Mouse (Mus musculus): ENCODE data around the gene Trim30c. TPM values are rescaled to one million over a fixed set of nuclear protein-coding genes. Genes with fewer than 3 reads are reported as not detected.

Gene Trim30c
- total and polyA plus RNA-seq, 3 experiments: 0.12 TPM; not detected in 2

DNA sequence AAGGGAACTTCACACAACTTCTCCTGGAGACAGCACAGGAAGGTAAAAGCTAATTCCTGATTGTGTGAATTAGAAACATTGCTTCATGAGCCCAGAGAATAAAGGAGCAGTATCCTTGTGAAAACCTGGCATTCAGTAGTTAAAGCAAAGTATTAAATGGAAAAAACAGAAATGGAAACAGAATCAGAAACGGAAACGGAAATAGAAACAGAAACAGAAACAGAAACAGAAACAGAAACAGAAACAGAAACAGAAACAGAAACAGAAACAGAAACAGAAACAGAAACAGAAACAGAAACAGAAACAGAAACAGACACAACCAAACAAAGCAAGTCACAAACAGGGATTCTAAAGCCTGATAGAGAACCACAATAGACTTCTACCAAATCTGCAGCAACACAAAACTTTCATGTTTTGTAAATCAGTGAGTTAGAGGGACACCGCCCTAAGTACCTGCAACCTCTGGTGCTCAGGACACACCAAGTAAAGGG, 3.9 kb upstream of the Trim30c start:
- Histone ChIP-seq H3K27ac (ENCODE audit: control insufficient read depth, low read depth, low read length) (no peak overlapping the region), H3K79me2 (ENCODE audit: control insufficient read depth, insufficient read depth, low read length, poor library complexity) (no peaks in the 10 kb centered on the region), H3K27me3 (ENCODE audit: control insufficient read depth in 1 of 2, insufficient read depth in 2 of 2, low read length in 2 of 2) (no peaks in the 10 kb centered on the region; a peak in 1 of 4 replicates), H3K9ac (ENCODE audit: control insufficient read depth, low read depth, low read length, poor library complexity, severe bottlenecking) (no peak overlapping the region), H3K4me3 (ENCODE audit: control insufficient read depth in 1 of 2, insufficient read depth in 1 of 2, low read depth in 2 of 2, low read length in 2 of 2) (no peak overlapping the region), H3K9me3 (replicated peaks; ENCODE audit: insufficient read depth, low read length) (no peaks in the 10 kb centered on the region), H3K36me3 (ENCODE audit: control insufficient read depth in 1 of 2, insufficient read depth in 2 of 2, low read length in 2 of 2) (no peaks in the 10 kb centered on the region), H3K4me1 (ENCODE audit: control insufficient read depth in 1 of 2, insufficient read depth in 2 of 2, low read length in 2 of 2) (no peaks in the 10 kb centered on the region)
- no peak for DNase-seq (ENCODE audit: low read depth, low spot score)
- no peak for TF ChIP-seq ZC3H11A (IDR thresholded peaks at IDR 0.05; ENCODE audit: low read depth, low read length)
- no peak for TF ChIP-seq TBP (IDR thresholded peaks at IDR 0.05; ENCODE audit: low read depth, low read length)
- no peak for TF ChIP-seq HCFC1 (IDR thresholded peaks at IDR 0.05; ENCODE audit: low read depth, low read length)
- TF ChIP-seq UBTF (IDR thresholded peaks at IDR 0.05; ENCODE audit: borderline replicate concordance, insufficient read depth, low read depth, low read length): no peak

DNA sequence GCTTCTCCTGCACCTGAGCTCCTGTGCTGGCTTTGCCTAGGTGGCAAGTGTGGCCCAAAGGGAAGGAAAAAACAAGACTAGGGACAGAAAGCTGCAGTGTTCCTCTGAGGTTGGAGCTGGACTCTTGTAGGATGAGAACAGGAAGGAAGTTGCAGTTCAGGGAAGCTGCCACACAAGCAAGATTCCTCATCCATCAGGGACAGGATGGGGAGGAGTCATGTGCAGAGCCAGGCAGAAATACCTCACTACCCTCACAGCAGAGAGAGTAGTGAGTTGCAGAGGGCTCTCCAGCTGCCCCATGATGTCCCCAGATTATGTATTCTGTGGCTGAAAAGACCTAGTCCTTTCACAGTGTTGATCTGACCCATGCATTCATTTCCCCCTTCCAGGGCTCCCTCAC, 503 bp upstream of the Trim30c start:
- no peak overlapping the region for H3K9ac ChIP-seq (ENCODE audit: control insufficient read depth, low read depth, low read length, poor library complexity, severe bottlenecking)
- no peaks in the 10 kb centered on the region for H3K79me2 ChIP-seq (ENCODE audit: control insufficient read depth, insufficient read depth, low read length, poor library complexity)
- no peaks in the 10 kb centered on the region for H3K9me3 ChIP-seq (replicated peaks; ENCODE audit: insufficient read depth, low read length)
- no peaks in the 10 kb centered on the region for H3K36me3 ChIP-seq (ENCODE audit: control insufficient read depth in 1 of 2, insufficient read depth in 2 of 2, low read length in 2 of 2)
- no peak overlapping the region for H3K27ac ChIP-seq (ENCODE audit: control insufficient read depth, low read depth, low read length)
- H3K27me3 ChIP-seq (ENCODE audit: control insufficient read depth in 1 of 2, insufficient read depth in 2 of 2, low read length in 2 of 2): no peaks in the 10 kb centered on the region; a peak in 1 of 4 replicates
- no peak for TF ChIP-seq GATA1 (IDR thresholded peaks at IDR 0.05; ENCODE audit: low read depth, low read length)
- TF ChIP-seq USF1 (IDR thresholded peaks at IDR 0.05; ENCODE audit: low read depth, low read length): no peak
- TF ChIP-seq ZMIZ1 (IDR thresholded peaks at IDR 0.05; ENCODE audit: low read depth, low read length): no peak
- TF ChIP-seq ZC3H11A (IDR thresholded peaks at IDR 0.05; ENCODE audit: low read depth, low read length): no peak
- no peak for TF ChIP-seq NELFE (IDR thresholded peaks at IDR 0.05; ENCODE audit: low read depth, low read length)
- TF ChIP-seq ZKSCAN1 (IDR thresholded peaks at IDR 0.05; ENCODE audit: low read depth, low read length): no peak
- TF ChIP-seq SIN3A (IDR thresholded peaks at IDR 0.05; ENCODE audit: low read length): no peak
- no peak for TF ChIP-seq MYC (IDR thresholded peaks at IDR 0.05; ENCODE audit: low read depth, low read length)
- no peak for TF ChIP-seq GABPA (IDR thresholded peaks at IDR 0.05; ENCODE audit: low read depth, low read length)
- no peak for TF ChIP-seq ETS1 (IDR thresholded peaks at IDR 0.05; ENCODE audit: low read depth, low read length)
- TF ChIP-seq USF2 (IDR thresholded peaks at IDR 0.05; ENCODE audit: borderline replicate concordance in 1 of 2, insufficient read depth in 1 of 2, low read depth in 1 of 2, low read length in 2 of 2): no peak
- no peak for TF ChIP-seq HCFC1 (IDR thresholded peaks at IDR 0.05; ENCODE audit: low read depth, low read length)
- TF ChIP-seq CTCF (IDR thresholded peaks at IDR 0.05 in 2 of 3, conservative IDR thresholded peaks at IDR 0.05 in 1 of 3; ENCODE audit: control insufficient read depth in 1 of 3, insufficient read depth in 1 of 3, low read depth in 2 of 3, low read length in 3 of 3, poor library complexity in 1 of 3, severe bottlenecking in 1 of 3): no peak
- no peak overlapping the region for H3K4me3 ChIP-seq (ENCODE audit: control insufficient read depth in 1 of 2, insufficient read depth in 1 of 2, low read depth in 2 of 2, low read length in 2 of 2)
- no peak for DNase-seq (ENCODE audit: low read depth, low spot score)
- no peaks in the 10 kb centered on the region for H3K4me1 ChIP-seq (ENCODE audit: control insufficient read depth in 1 of 2, insufficient read depth in 2 of 2, low read length in 2 of 2)
